Mouse (Mus musculus) megakaryocyte, adult 5-6 weeks (primary cell): ENCODE results near the gene Col4a4. TPM values are rescaled to one million over a fixed set of nuclear protein-coding genes. Genes with fewer than 3 reads are reported as not detected.

ENCODE experiments used
- ATAC-seq: 2 replicates; pipeline ENCODE4 v1.8.0; 2016; ENCODE audit warnings: mild to moderate bottlenecking, inconsistent platforms; ENCODE audit not compliant: poor library complexity, severe bottlenecking
- total RNA-seq, 2 experiments: library from RNA; stranded (forward) in 1 of 2; stranded (reverse) in 1 of 2; fragments of 153-499, 151-499 nt in 1 of 2; fragments of 221-1000, 200-1000 nt in 1 of 2; gene quantifications; 2 replicates each; pipeline versions ENCODE4 v1.2.3 to v1.2.4; 2015 to 2017

The Col4a4 gene
- not detected in 2 replicates for total RNA-seq (2015)
- total RNA-seq (2017), result not detected in 2 replicates

GRCm38 (mm10) chr1:82586713-82587399 is at the start of gene Col4a4, which contains the start of gene Col4a3:
Gene Col4a4 (minus strand): TSS chr1:82586849.
Gene Col4a3 (plus strand): TSS chr1:82586921.
- ATAC-seq, result no peak

- ATAC-seq, result no peak
These were observed 49.7 kb upstream of the Col4a4 start for GRCm38 (mm10) chr1:82636321-82636720.

- ATAC-seq, result no peak
These were observed 48.6 kb upstream of the Col4a4 start for GRCm38 (mm10) chr1:82635254-82635620.

DNA sequence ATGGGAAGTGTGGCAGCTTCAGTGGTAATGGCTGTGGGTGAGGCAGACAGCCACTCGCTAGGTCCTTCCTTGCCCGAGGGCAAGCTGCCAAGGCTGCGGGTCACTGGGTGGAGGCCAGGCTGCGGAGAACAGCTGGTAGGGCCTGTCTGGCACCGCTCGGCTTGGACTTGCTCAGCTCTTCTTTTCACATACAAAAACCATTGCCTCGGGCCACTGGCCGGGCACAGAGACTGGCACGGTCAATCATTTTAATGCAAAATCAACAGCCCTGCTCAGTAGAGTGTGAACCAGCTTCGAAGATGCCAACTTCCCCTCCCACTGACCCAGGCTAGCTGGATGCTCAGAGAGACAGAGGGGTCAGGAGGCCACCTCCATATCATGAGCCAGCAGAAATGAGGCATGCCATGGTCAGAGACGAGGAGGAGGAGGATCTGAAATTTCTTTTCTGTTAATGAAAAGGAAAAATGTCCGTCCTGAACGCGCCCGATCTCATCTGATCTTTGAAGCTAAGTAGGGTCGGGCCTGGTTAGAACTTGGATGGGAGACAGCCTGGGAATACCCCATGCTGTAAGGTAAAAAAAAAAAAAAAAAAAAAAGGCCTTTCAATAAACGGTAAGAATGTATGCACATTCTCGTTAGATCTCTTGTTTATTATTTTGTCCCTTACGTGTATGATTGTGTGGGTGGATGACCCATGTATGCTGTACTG is 48.0 kb upstream of the Col4a4 start:
- no peak for ATAC-seq

GRCm38 (mm10) chr1:82631169-82631792 is 44.6 kb upstream of the Col4a4 start:
- no peak for ATAC-seq

GRCm38 (mm10) chr1:82629495-82629894 is 42.8 kb upstream of the Col4a4 start:
- ATAC-seq, result no peak

GRCm38 (mm10) chr1:82627652-82628051 is 41.0 kb upstream of the Col4a4 start:
- no peak for ATAC-seq

- ATAC-seq, result no peak
These were observed 38.8 kb upstream of the Col4a4 start for GRCm38 (mm10) chr1:82625474-82625873.

- ATAC-seq, result no peak
These were observed 38.3 kb upstream of the Col4a4 start for GRCm38 (mm10) chr1:82624934-82625333.

GRCm38 (mm10) chr1:82619981-82620380 is 33.3 kb upstream of the Col4a4 start:
- ATAC-seq, result no peak

- no peak for ATAC-seq
These were observed 31.9 kb upstream of the Col4a4 start for GRCm38 (mm10) chr1:82618592-82618991.

GRCm38 (mm10) chr1:82618001-82618400 is 31.4 kb upstream of the Col4a4 start:
- ATAC-seq, result no peak

- no peak for ATAC-seq
These were observed 25.5 kb upstream of the Col4a4 start for GRCm38 (mm10) chr1:82612061-82612660.

DNA sequence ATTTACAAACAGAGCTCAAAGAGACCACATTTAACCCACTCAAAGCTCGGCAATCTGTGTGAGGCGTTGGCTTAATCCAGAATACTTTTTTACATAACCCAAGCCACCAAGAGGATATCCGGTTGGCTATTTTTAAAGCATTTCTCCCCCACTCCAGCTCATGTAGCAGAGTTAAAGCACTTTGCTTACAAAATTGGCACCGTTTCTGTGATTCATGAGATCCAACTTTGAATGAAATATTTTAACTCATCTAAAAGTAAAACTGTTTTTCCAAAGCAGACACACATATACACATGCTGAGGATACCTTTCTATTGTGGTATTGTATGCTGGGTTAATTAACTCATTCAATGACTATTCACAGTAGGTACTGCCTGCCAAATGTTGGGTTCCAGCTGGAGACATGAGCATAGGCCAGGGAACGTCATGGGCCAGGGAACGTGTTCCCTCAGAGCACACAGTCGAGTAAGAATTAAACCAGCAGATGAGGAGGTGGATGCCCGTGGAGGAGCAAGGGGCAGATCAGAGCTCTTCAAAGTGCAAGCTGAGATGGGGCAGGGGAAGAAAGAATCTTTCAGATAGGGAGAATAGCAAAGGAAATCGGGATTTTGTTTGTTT is 22.1 kb upstream of the Col4a4 start:
- no peak for ATAC-seq

DNA sequence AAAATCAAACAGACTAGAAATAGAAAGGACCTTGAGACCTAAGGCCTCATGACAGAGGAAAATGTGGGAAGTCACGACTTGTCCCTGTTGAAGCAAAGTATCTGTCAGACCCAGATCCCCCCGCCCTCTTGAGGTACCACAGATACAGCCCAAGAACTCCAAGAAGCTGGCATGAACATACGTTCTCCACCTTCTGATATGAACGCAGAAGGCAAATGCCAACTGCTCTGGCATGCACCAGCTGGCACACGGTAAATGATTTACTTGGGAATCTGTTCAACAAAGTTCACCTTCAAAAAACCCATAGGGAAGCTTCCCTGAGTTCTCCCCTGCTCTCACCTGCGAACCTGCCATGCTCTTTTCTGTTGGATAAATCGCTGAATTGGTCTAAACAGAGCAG is 19.2 kb upstream of the Col4a4 start:
- ATAC-seq, result no peak

- ATAC-seq, result no peak
These were observed 18.7 kb upstream of the Col4a4 start for GRCm38 (mm10) chr1:82605347-82605746.

DNA sequence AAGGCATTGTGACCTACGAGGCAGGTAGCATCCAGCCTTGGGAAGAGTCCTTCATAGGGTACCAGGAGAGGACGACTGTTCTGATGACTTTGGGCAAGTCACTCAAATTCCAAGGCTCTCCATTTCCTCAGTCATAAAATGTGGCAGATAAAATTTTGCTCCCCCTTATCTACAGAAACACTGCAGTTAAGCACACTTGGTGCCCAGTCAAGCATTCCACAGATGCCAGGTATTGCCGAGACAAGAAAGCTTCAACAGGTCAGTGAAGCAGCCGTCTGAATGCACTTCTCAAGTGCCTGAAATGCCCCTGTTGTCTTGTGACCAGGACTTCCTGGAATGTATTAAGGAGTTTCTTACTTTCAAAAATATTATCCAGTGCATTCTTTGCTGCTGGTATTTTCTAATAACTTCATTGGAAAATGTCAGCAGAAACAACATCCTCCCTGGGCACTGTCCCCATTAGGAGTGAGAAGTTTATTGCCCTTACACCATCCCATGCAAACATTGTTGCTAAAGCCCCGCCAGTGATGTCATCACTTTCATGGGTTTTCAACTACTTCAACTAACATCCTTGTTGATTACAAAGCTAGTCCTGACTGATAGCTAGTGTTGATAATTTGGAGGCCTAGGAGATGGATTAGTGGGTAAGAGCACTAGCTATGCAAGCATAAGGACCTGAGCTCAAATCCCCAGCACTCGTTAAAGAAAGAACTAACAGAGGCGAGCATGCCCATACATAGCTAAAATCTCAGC is 16.7 kb upstream of the Col4a4 start:
- no peak for ATAC-seq

DNA sequence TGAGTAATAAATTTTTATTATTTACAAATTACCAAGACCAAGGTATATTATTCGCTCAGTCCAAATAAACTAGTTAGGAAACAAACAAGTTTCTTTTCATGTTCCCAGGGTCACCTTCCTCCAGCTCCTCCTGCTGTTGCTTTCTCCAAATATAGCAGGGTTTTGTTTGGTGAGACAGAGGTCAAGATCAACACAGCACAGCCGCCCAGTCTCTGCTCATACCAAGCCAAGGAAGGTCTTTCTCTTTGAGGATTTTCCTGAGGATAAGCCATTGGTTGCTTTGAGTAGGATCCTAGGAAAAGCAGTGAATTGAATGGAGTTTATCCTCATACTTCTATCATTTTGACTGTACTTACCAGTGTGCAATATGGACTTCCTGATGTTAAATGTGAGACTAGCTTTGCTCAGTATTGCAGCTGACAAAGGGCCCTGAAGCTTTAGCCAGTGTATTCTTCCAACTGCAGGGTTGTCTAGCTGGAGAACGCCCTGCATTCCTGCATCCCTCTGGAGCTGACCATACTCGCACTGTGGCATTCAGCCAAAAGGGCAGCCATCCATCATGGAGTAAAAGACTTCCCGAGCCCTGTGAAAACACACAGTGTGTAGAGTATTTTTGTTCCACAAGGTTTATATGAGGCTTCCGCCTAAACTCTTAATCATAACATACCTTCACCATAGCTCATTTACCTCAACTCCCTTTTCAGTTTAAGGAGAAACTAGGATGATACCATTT is 10.4 kb upstream of the Col4a4 start:
- ATAC-seq, result no peak

GRCm38 (mm10) chr1:82590266-82590665 is 3.6 kb upstream of the Col4a4 start:
- no peak for ATAC-seq

- ATAC-seq, result no peak
These were observed 668 bp downstream of the Col4a4 start for GRCm38 (mm10) chr1:82585981-82586380.
